Mouse (Mus musculus) embryonic facial prominence, embryonic 13.5 days (tissue): ENCODE data around the gene Mpzl2. TPM values are rescaled to one million over a fixed set of nuclear protein-coding genes. Genes with fewer than 3 reads are reported as not detected.

Source experiments
- ATAC-seq: fragments of 200-750 bp; cut with Nextera tagmentation; 2 replicates; pipeline ENCODE4 v1.8.0; 2017; ENCODE audit warnings: low read depth; ENCODE audit not compliant: insufficient number of reproducible peaks, insufficient read depth, low FRiP score, low TSS enrichment
- H3K27ac ChIP-seq: fragments of 300-500 bp; sonication (generic); 2 replicates; pipeline ENCODE4 v1.5.1; 2015; ENCODE audit warnings: moderate library complexity, mild to moderate bottlenecking, inconsistent platforms
- H3K27me3 ChIP-seq: fragments of 300-500 bp; sonication (generic); 2 replicates; pipeline ENCODE4 v1.6.1; 2015; ENCODE audit warnings: mild to moderate bottlenecking, inconsistent platforms
- H3K36me3 ChIP-seq: fragments of 300-500 bp; sonication (generic); 2 replicates; pipeline ENCODE4 v1.6.1; 2015; ENCODE audit warnings: mild to moderate bottlenecking, inconsistent platforms
- H3K4me1 ChIP-seq: fragments of 300-500 bp; sonication (generic); 2 replicates; pipeline ENCODE4 v1.6.1; 2015; ENCODE audit warnings: inconsistent platforms
- H3K4me2 ChIP-seq: fragments of 300-500 bp; sonication (generic); 2 replicates; pipeline ENCODE4 v1.6.1; 2015; ENCODE audit warnings: moderate library complexity, mild to moderate bottlenecking, inconsistent platforms
- H3K4me3 ChIP-seq: fragments of 300-500 bp; sonication (generic); 2 replicates; pipeline ENCODE4 v1.5.1; 2015; ENCODE audit warnings: mild to moderate bottlenecking, inconsistent platforms
- H3K9ac ChIP-seq: fragments of 300-500 bp; sonication (generic); 2 replicates; pipeline ENCODE4 v1.6.1; 2015; ENCODE audit warnings: mild to moderate bottlenecking, inconsistent platforms
- H3K9me3 ChIP-seq: fragments of 300-500 bp; sonication (generic); 2 replicates; pipeline ENCODE4 v1.6.1; 2016; ENCODE audit warnings: inconsistent platforms
- WGBS: fragments of 180-500 bp; shearing (Covaris S2); methylation state at CpG from one replicate; pipeline ENCODE4 v1.1.7; 2015; ENCODE audit warnings: mixed read lengths; 5-methylcytosine and 5-hydroxymethylcytosine counted together
- polyA plus RNA-seq: library from polyadenylated mRNA; unstranded; fragments of >200 nt; fragmentation: Nextera tagmentation; extraction: Ambion mirVana; gene quantifications from 2 replicates; pipeline ENCODE4 v1.2.1, GENCODE M21; 2015

Gene Mpzl2
- polyA plus RNA-seq = 18.8 and 20.5 TPM in 2 replicates

GRCm38 (mm10) chr9:45039499-45039898, at the start of gene Mpzl2:
TSS of gene Mpzl2 (plus strand) at chr9:45039799.
- H3K9me3 ChIP-seq = no peaks in the 10 kb centered on the region
- H3K9ac ChIP-seq = no peak within 1 kb of the TSS
- ATAC-seq = no peak
- H3K4me3 ChIP-seq = no peak within 1 kb of the TSS
- H3K36me3 ChIP-seq = no peaks in the 10 kb centered on the region
- peaks cover 64% of the 10 kb centered on the region for H3K27me3 ChIP-seq
- peak within 1 kb of the TSS; percentile 32; the same call in 1 of the 2 replicates for H3K4me2 ChIP-seq
- no peak within 1 kb of the TSS for H3K27ac ChIP-seq
- H3K4me1 ChIP-seq = peaks cover 18% of the 10 kb centered on the region
- WGBS = 33% methylated on average over 5 of the region's 5 CpGs

- no peak overlapping the region for H3K27ac ChIP-seq
- no peaks in the 10 kb centered on the region for H3K36me3 ChIP-seq
- no peaks in the 10 kb centered on the region for H3K4me1 ChIP-seq
- 71% methylated on average over 2 of the region's 2 CpGs for WGBS
- no peaks in the 10 kb centered on the region for H3K27me3 ChIP-seq
- ATAC-seq = no peak
- no peaks in the 10 kb centered on the region for H3K9me3 ChIP-seq
- no peak overlapping the region for H3K9ac ChIP-seq
- H3K4me3 ChIP-seq = no peak overlapping the region
- no peak overlapping the region for H3K4me2 ChIP-seq
Measured at GRCm38 (mm10) chr9:44991821-44992220, 47.8 kb upstream of the Mpzl2 start.

- H3K4me3 ChIP-seq = no peak overlapping the region
- no peak for ATAC-seq
- H3K36me3 ChIP-seq = no peaks in the 10 kb centered on the region
- no peaks in the 10 kb centered on the region for H3K9me3 ChIP-seq
- H3K4me2 ChIP-seq = no peak overlapping the region
- no peak overlapping the region for H3K9ac ChIP-seq
- no peak overlapping the region for H3K27ac ChIP-seq
- no peaks in the 10 kb centered on the region for H3K27me3 ChIP-seq
- no peaks in the 10 kb centered on the region for H3K4me1 ChIP-seq
Measured at GRCm38 (mm10) chr9:44992271-44992670, 47.3 kb upstream of the Mpzl2 start.

GRCm38 (mm10) chr9:44993268-44993667, 46.3 kb upstream of the Mpzl2 start:
- Histone ChIP-seq H3K9ac (no peak overlapping the region), H3K9me3 (no peaks in the 10 kb centered on the region), H3K4me1 (no peaks in the 10 kb centered on the region), H3K27ac (no peak overlapping the region), H3K27me3 (peaks cover 6% of the 10 kb centered on the region; the same call in 1 of the 2 replicates), H3K4me3 (no peak overlapping the region), H3K36me3 (no peaks in the 10 kb centered on the region), H3K4me2 (no peak overlapping the region)
- 93% methylated on average over 2 of the region's 2 CpGs for WGBS
- no peak for ATAC-seq

GRCm38 (mm10) chr9:44994962-44995361, 44.6 kb upstream of the Mpzl2 start:
- H3K27ac ChIP-seq = no peak overlapping the region
- no peak overlapping the region for H3K4me3 ChIP-seq
- H3K4me1 ChIP-seq = no peaks in the 10 kb centered on the region
- WGBS = 72% methylated on average over 4 of the region's 4 CpGs
- H3K4me2 ChIP-seq = no peak overlapping the region
- H3K9ac ChIP-seq = no peak overlapping the region
- no peaks in the 10 kb centered on the region for H3K9me3 ChIP-seq
- peaks cover 12% of the 10 kb centered on the region for H3K27me3 ChIP-seq
- H3K36me3 ChIP-seq = no peaks in the 10 kb centered on the region
- ATAC-seq = no peak

- Histone ChIP-seq H3K4me1 (no peaks in the 10 kb centered on the region), H3K4me2 (no peak overlapping the region), H3K9me3 (no peaks in the 10 kb centered on the region), H3K4me3 (no peak overlapping the region), H3K27ac (no peak overlapping the region), H3K9ac (no peak overlapping the region), H3K27me3 (peaks cover 17% of the 10 kb centered on the region), H3K36me3 (no peaks in the 10 kb centered on the region)
- 90% methylated on average over 7 of the region's 7 CpGs for WGBS
- no peak for ATAC-seq
Measured at GRCm38 (mm10) chr9:44996590-44996989, 43.0 kb upstream of the Mpzl2 start.

- H3K27ac ChIP-seq = no peak overlapping the region
- H3K9ac ChIP-seq = no peak overlapping the region
- no peak for ATAC-seq
- 65% methylated on average over 11 of the region's 11 CpGs for WGBS
- no peaks in the 10 kb centered on the region for H3K4me1 ChIP-seq
- H3K36me3 ChIP-seq = no peaks in the 10 kb centered on the region
- H3K27me3 ChIP-seq = peaks cover 17% of the 10 kb centered on the region
- H3K9me3 ChIP-seq = no peaks in the 10 kb centered on the region
- no peak overlapping the region for H3K4me3 ChIP-seq
- H3K4me2 ChIP-seq = no peak overlapping the region
Measured at GRCm38 (mm10) chr9:44998138-44998537, 41.5 kb upstream of the Mpzl2 start.

GRCm38 (mm10) chr9:44999171-44999570, 40.4 kb upstream of the Mpzl2 start:
- H3K4me3 ChIP-seq = no peak overlapping the region
- H3K36me3 ChIP-seq = no peaks in the 10 kb centered on the region
- no peak overlapping the region for H3K27ac ChIP-seq
- no peaks in the 10 kb centered on the region for H3K4me1 ChIP-seq
- no peak overlapping the region for H3K4me2 ChIP-seq
- no peak for ATAC-seq
- H3K9ac ChIP-seq = no peak overlapping the region
- no peaks in the 10 kb centered on the region for H3K9me3 ChIP-seq
- peaks cover 17% of the 10 kb centered on the region for H3K27me3 ChIP-seq
- 50% methylated on average over 6 of the region's 6 CpGs for WGBS

- 80% methylated on average over 5 of the region's 5 CpGs for WGBS
- no peak overlapping the region for H3K4me3 ChIP-seq
- H3K27me3 ChIP-seq = peaks cover 17% of the 10 kb centered on the region
- H3K9ac ChIP-seq = no peak overlapping the region
- no peaks in the 10 kb centered on the region for H3K9me3 ChIP-seq
- H3K36me3 ChIP-seq = no peaks in the 10 kb centered on the region
- H3K4me1 ChIP-seq = no peaks in the 10 kb centered on the region
- no peak overlapping the region for H3K4me2 ChIP-seq
- H3K27ac ChIP-seq = no peak overlapping the region
- ATAC-seq = no peak
Measured at GRCm38 (mm10) chr9:44999776-45000175, 39.8 kb upstream of the Mpzl2 start.

GRCm38 (mm10) chr9:45000249-45000648, 39.4 kb upstream of the Mpzl2 start:
- Histone ChIP-seq H3K4me1 (no peaks in the 10 kb centered on the region), H3K27ac (no peak overlapping the region), H3K27me3 (peaks cover 17% of the 10 kb centered on the region), H3K9ac (no peak overlapping the region), H3K4me3 (no peak overlapping the region), H3K4me2 (no peak overlapping the region), H3K9me3 (no peaks in the 10 kb centered on the region), H3K36me3 (no peaks in the 10 kb centered on the region)
- ATAC-seq = no peak
- WGBS = 60% methylated on average over 3 of the region's 3 CpGs

GRCm38 (mm10) chr9:45007404-45007803, 32.2 kb upstream of the Mpzl2 start:
- no peak overlapping the region for H3K9ac ChIP-seq
- H3K27me3 ChIP-seq = peaks cover 13% of the 10 kb centered on the region
- no peak overlapping the region for H3K4me2 ChIP-seq
- no peak overlapping the region for H3K27ac ChIP-seq
- ATAC-seq = no peak
- no peaks in the 10 kb centered on the region for H3K9me3 ChIP-seq
- no peaks in the 10 kb centered on the region for H3K4me1 ChIP-seq
- no peaks in the 10 kb centered on the region for H3K36me3 ChIP-seq
- H3K4me3 ChIP-seq = no peak overlapping the region
- 79% methylated on average over 12 of the region's 12 CpGs for WGBS

- Histone ChIP-seq H3K27ac (no peak overlapping the region), H3K27me3 (peaks cover 13% of the 10 kb centered on the region), H3K4me3 (no peak overlapping the region), H3K9ac (no peak overlapping the region), H3K9me3 (no peaks in the 10 kb centered on the region), H3K4me2 (no peak overlapping the region), H3K4me1 (no peaks in the 10 kb centered on the region), H3K36me3 (no peaks in the 10 kb centered on the region)
- ATAC-seq = no peak
- WGBS = 82% methylated on average over 4 of the region's 4 CpGs
Measured at GRCm38 (mm10) chr9:45008342-45008741, 31.3 kb upstream of the Mpzl2 start.
